Mouse (Mus musculus): ENCODE results near the gene Sbno1. TPM values are rescaled to one million over a fixed set of nuclear protein-coding genes. Genes with fewer than 3 reads are reported as not detected.
"Not testable (repeated sequence)": the region's sequence is repeated elsewhere in the genome, so short reads cannot be mapped to it uniquely, and the experiment has no call there.

Gene Sbno1
- polyA plus RNA-seq, 1 experiment = 56.4 TPM

- no peak for TF ChIP-seq POLR2A (IDR thresholded peaks at IDR 0.05; ENCODE audit: extremely low read depth, insufficient read depth, low read length)
- TF ChIP-seq CTCF (IDR thresholded peaks at IDR 0.05; ENCODE audit: extremely low read depth, insufficient read depth, low read length) = no peak
- Histone ChIP-seq H3K4me1 (ENCODE audit: control insufficient read depth, insufficient read depth, low read length) (no peaks in the 10 kb centered on the region), H3K4me3 (ENCODE audit: insufficient read depth, low read length) (no peak overlapping the region), H3K27ac (ENCODE audit: insufficient read depth, low read length) (no peak overlapping the region)
Measured at GRCm38 (mm10) chr5:124393726-124394125, 32.1 kb downstream of the Sbno1 start.

GRCm38 (mm10) chr5:124392412-124392811, 33.4 kb downstream of the Sbno1 start:
- Histone ChIP-seq H3K4me3 (ENCODE audit: insufficient read depth, low read length) (no peak overlapping the region), H3K4me1 (ENCODE audit: control insufficient read depth, insufficient read depth, low read length) (no peaks in the 10 kb centered on the region), H3K27ac (ENCODE audit: insufficient read depth, low read length) (no peak overlapping the region)
- no peak for TF ChIP-seq CTCF (IDR thresholded peaks at IDR 0.05; ENCODE audit: extremely low read depth, insufficient read depth, low read length)
- no peak for TF ChIP-seq POLR2A (IDR thresholded peaks at IDR 0.05; ENCODE audit: extremely low read depth, insufficient read depth, low read length)

GRCm38 (mm10) chr5:124387932-124388331, 37.9 kb downstream of the Sbno1 start:
- H3K4me1 ChIP-seq (ENCODE audit: control insufficient read depth, insufficient read depth, low read length) = no peaks in the 10 kb centered on the region
- H3K27ac ChIP-seq (ENCODE audit: insufficient read depth, low read length) = no peak overlapping the region
- TF ChIP-seq POLR2A (IDR thresholded peaks at IDR 0.05; ENCODE audit: extremely low read depth, insufficient read depth, low read length) (no peak), CTCF (IDR thresholded peaks at IDR 0.05; ENCODE audit: extremely low read depth, insufficient read depth, low read length) (peak; percentile 19; the same call in 1 of the 2 replicates)

GRCm38 (mm10) chr5:124380121-124380520, 45.7 kb downstream of the Sbno1 start:
- Histone ChIP-seq H3K27ac (ENCODE audit: insufficient read depth, low read length) (no peak overlapping the region), H3K4me1 (ENCODE audit: control insufficient read depth, insufficient read depth, low read length) (no peaks in the 10 kb centered on the region), H3K4me3 (ENCODE audit: insufficient read depth, low read length) (no peak overlapping the region)
- no peak for TF ChIP-seq POLR2A (IDR thresholded peaks at IDR 0.05; ENCODE audit: extremely low read depth, insufficient read depth, low read length)
- no peak for TF ChIP-seq CTCF (IDR thresholded peaks at IDR 0.05; ENCODE audit: extremely low read depth, insufficient read depth, low read length)

More at GRCm38 (mm10) chr5:124387932-124388331, 37.9 kb downstream of the Sbno1 start:
- no peak overlapping the region for H3K4me3 ChIP-seq (ENCODE audit: insufficient read depth, low read length)

- no peak overlapping the region for H3K4me3 ChIP-seq (ENCODE audit: insufficient read depth, low read length)
- no peaks in the 10 kb centered on the region for H3K4me1 ChIP-seq (ENCODE audit: control insufficient read depth, insufficient read depth, low read length)
- TF ChIP-seq POLR2A (IDR thresholded peaks at IDR 0.05; ENCODE audit: extremely low read depth, insufficient read depth, low read length) (no peak), CTCF (IDR thresholded peaks at IDR 0.05; ENCODE audit: extremely low read depth, insufficient read depth, low read length) (no peak)
- H3K27ac ChIP-seq (ENCODE audit: insufficient read depth, low read length) = no peak overlapping the region
Measured at GRCm38 (mm10) chr5:124377149-124377548, 48.7 kb downstream of the Sbno1 start.

- no peak overlapping the region for H3K4me3 ChIP-seq (ENCODE audit: insufficient read depth, low read length)
- TF ChIP-seq POLR2A (IDR thresholded peaks at IDR 0.05; ENCODE audit: extremely low read depth, insufficient read depth, low read length) = no peak
- no peak for TF ChIP-seq CTCF (IDR thresholded peaks at IDR 0.05; ENCODE audit: extremely low read depth, insufficient read depth, low read length)
- no peaks in the 10 kb centered on the region for H3K4me1 ChIP-seq (ENCODE audit: control insufficient read depth, insufficient read depth, low read length)
- no peak overlapping the region for H3K27ac ChIP-seq (ENCODE audit: insufficient read depth, low read length)
Measured at GRCm38 (mm10) chr5:124376401-124376800, 49.4 kb downstream of the Sbno1 start.

GRCm38 (mm10) chr5:124374298-124374697, 51.5 kb downstream of the Sbno1 start:
- no peak overlapping the region for H3K4me3 ChIP-seq (ENCODE audit: insufficient read depth, low read length)
- TF ChIP-seq CTCF (IDR thresholded peaks at IDR 0.05; ENCODE audit: extremely low read depth, insufficient read depth, low read length) = no peak
- TF ChIP-seq POLR2A (IDR thresholded peaks at IDR 0.05; ENCODE audit: extremely low read depth, insufficient read depth, low read length) = no peak
- no peaks in the 10 kb centered on the region for H3K4me1 ChIP-seq (ENCODE audit: control insufficient read depth, insufficient read depth, low read length)
- H3K27ac ChIP-seq (ENCODE audit: insufficient read depth, low read length) = no peak overlapping the region

- Histone ChIP-seq H3K4me3 (ENCODE audit: insufficient read depth, low read length) (no peak overlapping the region), H3K27ac (ENCODE audit: insufficient read depth, low read length) (no peak overlapping the region), H3K4me1 (ENCODE audit: control insufficient read depth, insufficient read depth, low read length) (peaks cover 1% of the 10 kb centered on the region; the same call in 1 of the 2 replicates)
- TF ChIP-seq POLR2A (IDR thresholded peaks at IDR 0.05; ENCODE audit: extremely low read depth, insufficient read depth, low read length) (no peak), CTCF (IDR thresholded peaks at IDR 0.05; ENCODE audit: extremely low read depth, insufficient read depth, low read length) (no peak)
Measured at GRCm38 (mm10) chr5:124366721-124367120, 59.1 kb downstream of the Sbno1 start.

- TF ChIP-seq CTCF (IDR thresholded peaks at IDR 0.05; ENCODE audit: extremely low read depth, insufficient read depth, low read length) (no peak), POLR2A (IDR thresholded peaks at IDR 0.05; ENCODE audit: extremely low read depth, insufficient read depth, low read length) (no peak)
- Histone ChIP-seq H3K4me3 (ENCODE audit: insufficient read depth, low read length) (no peak overlapping the region), H3K27ac (ENCODE audit: insufficient read depth, low read length) (no peak overlapping the region), H3K4me1 (ENCODE audit: control insufficient read depth, insufficient read depth, low read length) (peaks cover 1% of the 10 kb centered on the region; the same call in 1 of the 2 replicates)
Measured at GRCm38 (mm10) chr5:124365754-124366153, 60.0 kb downstream of the Sbno1 start.

GRCm38 (mm10) chr5:124364173-124364918, 61.5 kb downstream of the Sbno1 start:
- Histone ChIP-seq H3K4me1 (ENCODE audit: control insufficient read depth, insufficient read depth, low read length) (peaks cover 1% of the 10 kb centered on the region; the same call in 1 of the 2 replicates), H3K27ac (ENCODE audit: insufficient read depth, low read length) (peak overlapping the region; percentile 88; the same call in 1 of the 2 replicates), H3K4me3 (ENCODE audit: insufficient read depth, low read length) (no peak overlapping the region)
- TF ChIP-seq CTCF (IDR thresholded peaks at IDR 0.05; ENCODE audit: extremely low read depth, insufficient read depth, low read length) (no peak), POLR2A (IDR thresholded peaks at IDR 0.05; ENCODE audit: extremely low read depth, insufficient read depth, low read length) (no peak)

GRCm38 (mm10) chr5:124362982-124363381, 62.8 kb downstream of the Sbno1 start, which contains the start of gene Cdk2ap1:
Gene Cdk2ap1 (minus strand): TSS chr5:124363082.
- H3K27ac ChIP-seq (ENCODE audit: insufficient read depth, low read length) = peak within 1 kb of the TSS; percentile 88
- not testable (repeated sequence) for H3K4me3 ChIP-seq (ENCODE audit: insufficient read depth, low read length); H3K4me1 ChIP-seq (ENCODE audit: control insufficient read depth, insufficient read depth, low read length)
